Mouse (Mus musculus): ENCODE measurements around the gene Rad23b.

- TF ChIP-seq CTCF (IDR thresholded peaks at IDR 0.05; ENCODE audit: low read depth) (no peak), EP300 (IDR thresholded peaks at IDR 0.05; ENCODE audit: low read depth) (no peak)
Measured at GRCm38 (mm10) chr4:55350219-55350931, 532 bp downstream of the Rad23b start.
